Mouse (Mus musculus): ENCODE results near the gene Hoxd12.

Gene Hoxd12

DNA sequence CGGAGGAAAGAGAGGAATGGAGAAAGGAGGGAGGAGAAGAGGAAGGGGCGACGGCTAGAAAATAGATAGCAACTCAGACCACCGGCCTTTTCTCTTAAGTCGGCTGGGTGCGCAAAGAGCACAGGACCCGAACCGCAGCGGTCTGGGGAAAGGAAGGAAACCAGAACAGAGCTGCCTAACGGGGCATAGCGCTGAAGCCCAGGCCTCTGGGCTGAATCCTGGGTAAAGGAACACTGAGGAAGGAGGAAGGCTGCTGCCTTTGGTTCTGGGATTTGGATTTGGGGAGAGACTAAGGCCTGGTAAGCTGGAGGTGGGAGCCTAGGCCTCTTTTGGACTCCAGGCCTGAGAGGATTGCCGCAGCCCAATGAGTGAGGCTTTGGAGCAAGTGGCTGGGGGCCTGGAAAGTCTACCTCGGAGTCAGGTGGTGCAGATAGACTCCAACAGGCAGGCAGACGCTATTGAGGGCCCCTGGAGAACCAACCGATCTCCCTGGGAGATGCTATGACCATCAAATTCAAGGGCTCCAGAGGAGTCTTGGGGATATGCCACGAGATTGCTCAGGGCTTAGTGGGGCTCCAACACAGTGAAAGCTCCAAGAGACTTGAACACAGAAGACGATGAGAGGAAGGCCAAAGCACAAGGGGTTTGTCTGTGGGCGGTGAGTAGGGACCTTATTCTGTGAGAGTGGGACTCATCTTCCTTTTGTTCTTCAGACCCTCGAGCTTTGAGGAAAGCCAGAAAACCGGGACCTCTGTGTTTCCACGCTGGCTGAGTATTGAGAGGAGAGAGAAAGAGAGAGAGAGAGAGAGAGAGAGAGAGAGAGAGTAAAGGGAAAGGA, 6.0 kb downstream of the Hoxd12 start:
- no peak for DNase-seq (ENCODE audit: low read depth in 2 of 2, low spot score in 2 of 2)

DNA sequence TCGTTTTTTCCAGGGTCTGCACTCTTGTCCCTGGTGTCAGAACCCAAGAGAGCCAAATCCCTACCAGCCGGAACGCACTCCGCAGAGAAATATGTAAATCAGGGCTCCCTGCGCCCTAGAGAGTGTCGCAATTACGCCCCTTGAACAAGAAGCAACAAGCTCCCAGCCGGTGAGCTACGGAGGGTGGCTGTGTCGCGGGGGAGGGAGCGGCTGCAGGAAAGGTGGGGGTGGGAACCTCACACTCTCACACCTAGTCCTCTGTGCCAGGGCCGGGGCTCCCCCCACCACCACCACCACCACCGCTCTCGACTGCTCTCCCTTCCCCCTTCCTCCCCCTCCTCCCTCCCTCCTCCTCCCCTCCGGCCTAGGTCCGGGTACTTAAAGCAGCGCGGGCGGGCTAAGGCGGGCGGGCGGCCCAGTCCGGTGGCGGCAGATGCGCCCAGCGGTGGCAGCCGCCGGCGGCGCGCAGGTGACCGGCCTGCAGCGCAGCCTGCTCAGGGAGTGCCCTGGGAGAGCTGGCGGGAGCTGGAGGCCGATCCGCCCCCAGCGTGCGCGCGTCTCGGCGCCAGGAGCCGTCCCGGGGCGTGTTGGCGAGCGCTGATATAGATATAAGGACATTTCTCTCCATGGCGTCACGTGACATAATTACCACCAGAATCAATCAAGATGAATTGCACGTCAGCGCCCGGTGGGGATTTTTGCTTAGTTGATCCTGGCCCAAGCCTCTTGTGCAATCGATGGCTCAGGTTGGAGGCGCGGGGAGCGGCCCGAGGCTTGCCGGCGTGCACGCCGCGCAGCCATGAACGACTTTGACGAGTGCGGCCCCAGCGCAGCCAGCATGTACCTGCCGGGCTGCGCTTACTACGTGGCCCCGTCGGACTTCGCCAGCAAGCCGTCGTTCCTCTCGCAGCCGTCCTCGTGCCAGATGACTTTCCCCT, 7.0 kb downstream of the Hoxd12 start:
- DNase-seq (ENCODE audit: low read depth in 2 of 2, low spot score in 2 of 2) = no peak

DNA sequence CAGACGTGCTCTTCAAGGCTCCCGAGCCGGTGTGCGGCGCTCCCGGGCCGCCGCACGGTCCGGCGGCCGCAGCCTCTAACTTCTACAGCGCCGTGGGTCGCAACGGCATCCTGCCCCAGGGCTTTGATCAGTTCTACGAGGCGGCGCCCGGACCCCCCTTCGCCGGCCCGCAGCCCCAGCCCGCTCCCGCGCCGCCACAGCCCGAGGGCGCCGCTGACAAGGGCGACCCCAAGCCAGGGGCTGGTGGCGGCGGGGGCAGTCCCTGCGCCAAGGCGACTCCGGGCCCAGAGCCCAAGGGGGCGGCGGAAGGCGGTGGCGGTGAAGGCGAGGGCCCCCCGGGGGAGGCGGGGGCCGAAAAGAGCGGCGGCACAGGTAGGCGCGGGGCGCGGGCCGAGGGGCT, 8.0 kb downstream of the Hoxd12 start:
- DNase-seq (ENCODE audit: low read depth in 2 of 2, low spot score in 2 of 2) = no peak

DNA sequence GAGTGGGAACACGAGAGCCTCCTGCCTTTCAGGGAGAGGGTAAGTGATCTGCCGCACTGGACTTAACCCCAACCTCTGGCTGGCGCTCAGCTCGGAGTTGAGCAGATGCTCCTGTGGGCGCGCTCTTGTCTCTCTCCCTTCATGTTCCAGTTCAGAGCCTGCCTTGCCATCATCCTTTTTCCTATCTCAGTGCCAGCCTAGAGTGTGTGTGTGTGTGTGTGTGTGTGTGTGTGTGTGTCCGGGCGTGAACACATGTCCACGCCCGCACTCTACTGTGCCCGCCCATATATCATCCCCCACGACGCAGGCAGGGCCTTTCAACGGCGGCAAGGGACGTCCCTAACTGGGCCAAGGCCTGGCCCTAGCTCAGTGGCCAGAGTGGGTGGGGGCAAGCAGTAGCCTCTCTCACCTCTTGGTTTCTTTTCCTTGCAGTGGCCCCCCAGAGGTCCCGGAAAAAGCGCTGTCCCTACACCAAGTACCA, 8.7 kb downstream of the Hoxd12 start:
- DNase-seq (ENCODE audit: low read depth in 2 of 2, low spot score in 2 of 2) = no peak

DNA sequence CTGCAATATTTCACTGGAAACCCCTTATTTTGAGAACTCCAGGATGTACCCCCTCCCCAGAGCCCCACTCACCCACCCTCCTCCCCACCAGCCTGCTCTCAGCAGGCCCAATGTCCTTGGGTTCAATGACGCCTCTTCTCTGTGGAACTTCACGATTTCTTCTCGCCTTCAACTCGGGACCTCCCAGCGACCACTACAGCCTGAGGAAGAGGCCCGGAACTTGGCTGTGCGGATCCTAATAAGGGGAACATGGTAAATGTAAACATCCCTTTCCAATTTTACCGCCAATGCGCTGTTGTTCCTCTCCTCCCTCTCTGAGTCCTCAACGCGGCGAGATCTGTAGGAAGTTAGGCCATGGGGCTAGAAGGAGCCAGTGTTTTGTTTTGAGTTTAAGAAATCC, 9.3 kb downstream of the Hoxd12 start:
- no peak for DNase-seq (ENCODE audit: low read depth in 2 of 2, low spot score in 2 of 2)

DNA sequence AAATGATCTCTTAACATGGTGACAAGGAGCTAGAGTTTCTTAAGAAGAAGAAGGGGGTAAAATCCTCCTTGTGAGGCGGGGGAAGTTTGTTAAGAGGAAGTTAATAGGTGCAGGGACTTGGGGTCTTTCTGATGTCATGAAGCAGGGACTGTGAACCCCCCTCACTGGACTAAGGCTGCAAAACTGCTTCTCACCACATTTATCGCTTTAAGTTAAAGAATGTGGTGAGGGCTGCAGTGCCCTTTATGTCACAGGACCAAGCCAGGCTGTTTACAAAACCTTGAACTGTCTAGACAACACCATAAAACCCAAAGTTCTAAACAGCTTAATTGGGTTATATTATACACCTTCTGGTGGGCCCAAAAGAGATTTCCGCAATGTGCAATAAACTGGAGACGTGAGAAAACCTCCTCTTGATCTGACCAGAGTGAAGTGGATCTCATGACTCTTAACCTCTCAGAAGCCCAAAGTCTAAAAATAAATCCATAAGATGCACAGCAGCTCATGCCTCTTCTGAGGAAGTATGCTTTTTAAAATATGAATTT, 10.3 kb downstream of the Hoxd12 start:
- DNase-seq (ENCODE audit: low read depth in 2 of 2, low spot score in 2 of 2) = no peak

DNA sequence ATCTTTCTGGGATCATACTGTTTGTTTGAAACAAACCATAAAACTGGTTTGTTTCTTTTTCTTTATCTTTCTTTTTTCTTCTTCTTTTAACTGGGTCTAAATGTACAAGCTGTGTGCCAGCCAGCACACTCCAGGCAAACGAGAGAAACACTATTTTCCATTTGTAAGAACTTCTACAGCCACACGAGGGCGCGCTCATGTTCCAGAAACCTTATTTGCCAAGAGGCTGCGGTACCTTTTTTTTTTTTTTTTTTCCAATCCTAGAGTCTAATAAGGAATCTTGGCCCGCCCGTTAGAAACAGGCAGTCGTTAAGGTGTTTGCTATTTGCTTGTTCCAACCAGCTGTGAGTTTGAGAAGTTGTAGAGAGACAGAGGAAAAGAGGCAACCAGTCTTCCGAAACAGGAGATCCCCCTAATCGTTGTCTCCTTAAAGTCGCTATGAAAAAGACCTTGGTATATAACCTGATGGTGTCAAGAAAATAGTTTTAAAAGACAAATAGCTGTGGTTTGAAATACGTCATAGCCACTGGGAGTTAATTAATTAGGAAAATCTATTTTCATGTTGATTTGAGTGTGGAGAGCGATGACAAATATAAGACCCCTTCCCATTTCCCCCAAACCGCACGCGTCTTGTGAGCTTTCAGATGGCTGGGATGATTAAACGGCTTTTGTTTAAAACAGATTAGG, 11.6 kb downstream of the Hoxd12 start:
- DNase-seq (ENCODE audit: low read depth in 2 of 2, low spot score in 2 of 2) = no peak

DNA sequence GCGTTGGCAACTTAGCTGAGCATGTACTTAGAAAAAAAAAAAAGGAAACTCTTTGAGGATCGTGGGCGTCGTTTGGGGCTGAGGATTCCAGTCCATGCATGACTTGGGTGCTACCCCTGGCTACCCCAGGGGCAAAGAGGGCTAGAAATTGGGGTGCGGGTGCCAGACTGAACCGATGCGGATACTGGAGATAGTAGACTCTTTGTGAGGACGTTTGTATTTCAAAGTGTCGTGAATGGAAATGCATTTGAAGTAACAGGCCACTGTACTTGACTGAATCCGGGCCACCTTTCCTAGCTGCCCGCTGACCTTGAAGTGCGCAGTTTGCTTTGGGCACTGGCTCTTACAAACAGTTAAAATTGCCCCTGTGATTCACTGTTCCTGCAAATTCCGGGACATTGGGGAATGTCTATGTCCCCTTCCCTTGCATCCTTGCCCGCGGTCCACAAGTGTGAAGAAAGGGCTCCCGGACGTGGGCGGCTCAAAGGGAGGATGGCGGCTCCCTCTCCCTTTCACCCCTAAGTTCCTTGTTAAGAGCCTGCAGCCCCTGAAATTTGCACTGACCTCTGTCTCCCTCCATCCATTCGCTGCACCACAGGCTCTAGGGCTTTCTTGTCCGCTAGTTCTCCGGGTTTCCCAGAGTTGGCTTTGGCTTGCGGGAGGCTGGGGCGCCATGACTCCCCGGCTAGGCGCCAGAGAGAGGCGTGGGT, 12.3 kb downstream of the Hoxd12 start:
- DNase-seq (ENCODE audit: low read depth in 2 of 2, low spot score in 2 of 2) = no peak

DNA sequence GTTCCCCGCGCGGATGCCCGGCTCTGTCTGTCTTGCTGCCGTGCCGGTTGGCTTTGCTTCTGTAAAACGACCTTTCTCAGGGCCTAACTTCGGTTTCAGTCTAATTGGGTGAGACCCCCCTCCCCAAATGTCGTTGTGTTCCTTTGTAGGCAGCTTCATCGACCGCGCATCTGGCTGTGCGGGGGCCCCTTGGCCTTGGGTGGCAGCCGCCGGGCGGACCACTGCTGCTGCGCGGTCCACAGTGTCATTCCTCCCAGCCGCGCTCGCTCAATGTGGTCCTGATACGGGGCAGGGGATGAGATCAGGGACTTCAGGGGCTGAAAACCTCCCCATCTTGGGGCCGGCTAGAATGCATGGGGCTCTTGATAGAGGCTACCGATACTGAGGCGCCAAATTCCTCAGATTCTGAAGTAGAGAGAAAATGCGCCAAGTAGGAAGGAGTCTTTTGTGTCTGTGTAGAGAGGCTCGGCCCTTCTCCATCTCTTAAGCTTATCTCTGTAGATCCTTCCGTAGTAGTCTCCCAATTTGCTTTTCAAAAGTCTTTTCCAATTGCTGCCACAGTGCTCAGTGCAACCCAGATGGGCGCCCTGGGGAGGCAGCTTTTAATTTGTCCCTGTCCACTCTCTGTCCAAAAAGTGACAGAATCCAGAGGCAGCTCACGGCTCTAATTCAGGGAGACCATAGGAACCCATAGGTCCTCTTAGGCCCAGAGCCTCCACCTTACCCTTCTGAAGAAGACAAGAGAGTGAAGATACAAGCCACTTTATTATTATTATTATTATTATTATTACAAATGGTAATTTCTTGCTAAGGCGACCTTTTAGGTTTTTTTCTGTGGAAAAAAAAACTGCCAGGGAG, 13.1 kb downstream of the Hoxd12 start:
- DNase-seq (ENCODE audit: low read depth in 2 of 2, low spot score in 2 of 2) = no peak

DNA sequence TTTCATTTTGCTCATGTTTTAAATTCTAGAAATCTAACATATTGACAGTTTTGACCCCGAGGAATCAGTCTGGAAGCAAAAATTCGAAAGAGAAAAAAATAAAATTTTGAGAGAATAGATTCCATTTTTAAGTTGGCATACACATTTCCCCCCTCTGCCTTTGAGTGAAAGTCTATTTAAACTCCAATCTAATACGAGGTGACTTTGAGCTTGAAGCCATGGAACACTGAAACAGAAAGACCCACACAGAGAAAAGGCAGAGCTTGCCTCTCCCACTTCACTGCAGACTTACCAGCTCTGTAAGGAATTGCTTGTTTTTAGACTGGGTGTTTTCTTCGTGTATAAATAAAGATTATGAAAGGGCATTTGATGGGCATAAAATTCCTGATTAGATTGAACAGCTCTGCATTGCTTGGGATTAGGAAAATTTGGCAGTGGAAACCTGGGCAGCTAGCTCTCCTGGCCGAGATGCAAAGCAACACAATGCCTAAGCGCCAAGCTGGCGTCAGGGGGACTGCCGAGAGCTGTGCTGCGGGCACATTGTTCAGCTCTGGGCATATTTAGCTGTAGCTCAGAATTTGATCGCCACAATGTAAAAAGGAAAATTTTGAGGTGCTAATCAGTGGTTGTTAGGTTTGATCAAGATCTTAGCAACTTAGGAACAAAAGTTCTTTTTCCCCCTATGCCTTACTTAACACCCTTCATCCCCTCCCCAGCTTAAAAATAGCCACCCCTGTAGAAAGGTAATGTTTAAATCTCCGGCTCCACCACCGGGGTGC, 14.2 kb downstream of the Hoxd12 start:
- DNase-seq (ENCODE audit: low read depth in 2 of 2, low spot score in 2 of 2) = no peak

DNA sequence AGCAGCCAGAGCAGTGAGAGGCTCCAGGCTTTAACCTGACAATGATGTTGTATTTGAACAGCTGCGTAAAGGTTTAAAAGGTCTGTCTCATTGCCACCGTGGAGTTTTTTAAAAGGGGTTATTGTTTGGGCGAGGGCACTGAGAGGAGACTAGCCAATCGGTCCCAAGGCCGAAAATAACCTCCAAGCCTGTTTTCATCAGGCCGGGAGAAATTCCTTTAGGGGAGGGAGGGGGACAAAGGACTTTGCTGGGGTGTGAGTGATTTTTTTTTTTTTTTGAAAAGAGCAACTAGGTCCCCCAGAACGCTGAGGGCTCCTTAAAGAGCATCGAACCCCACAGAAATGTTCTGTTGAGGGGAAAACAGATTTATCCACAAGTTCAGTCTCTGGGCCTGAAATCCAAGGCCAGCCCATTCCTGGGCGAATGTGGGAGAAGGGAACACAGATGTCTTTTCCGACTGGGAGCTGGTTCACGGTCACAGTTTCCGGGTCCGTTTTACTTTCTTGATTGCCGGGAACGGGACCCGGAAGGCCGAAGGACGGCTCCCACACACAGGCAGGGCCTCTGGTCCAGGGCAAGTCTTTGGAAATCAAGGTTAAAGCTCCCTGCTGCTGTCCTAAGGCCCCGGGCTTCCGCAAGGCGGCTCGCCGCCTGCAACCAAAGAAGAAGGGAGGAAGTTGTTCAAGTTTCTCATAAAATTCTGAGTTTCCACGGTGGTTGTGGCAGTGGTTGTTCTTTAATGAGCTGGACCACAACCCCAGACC, 14.9 kb downstream of the Hoxd12 start:
- DNase-seq (ENCODE audit: low read depth in 2 of 2, low spot score in 2 of 2) = no peak

DNA sequence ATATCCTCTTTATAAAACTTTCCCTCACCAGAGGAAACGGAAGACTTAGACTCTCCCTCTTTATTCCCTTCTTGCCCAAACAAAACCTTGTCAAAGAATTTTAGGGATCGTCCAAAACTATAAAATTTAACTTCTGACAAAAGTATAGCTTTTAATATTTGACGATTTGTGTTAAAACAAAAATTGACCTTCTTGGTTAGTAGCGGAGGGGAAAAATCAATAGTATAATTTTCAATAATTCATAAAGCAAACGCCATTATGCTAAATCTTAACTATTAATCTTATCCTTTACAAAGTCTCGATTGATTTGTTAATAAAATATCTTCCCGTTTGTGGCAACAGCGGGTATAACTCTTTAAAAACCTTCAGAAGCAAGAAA, 15.5 kb downstream of the Hoxd12 start:
- DNase-seq (ENCODE audit: low read depth in 2 of 2, low spot score in 2 of 2) = no peak

DNA sequence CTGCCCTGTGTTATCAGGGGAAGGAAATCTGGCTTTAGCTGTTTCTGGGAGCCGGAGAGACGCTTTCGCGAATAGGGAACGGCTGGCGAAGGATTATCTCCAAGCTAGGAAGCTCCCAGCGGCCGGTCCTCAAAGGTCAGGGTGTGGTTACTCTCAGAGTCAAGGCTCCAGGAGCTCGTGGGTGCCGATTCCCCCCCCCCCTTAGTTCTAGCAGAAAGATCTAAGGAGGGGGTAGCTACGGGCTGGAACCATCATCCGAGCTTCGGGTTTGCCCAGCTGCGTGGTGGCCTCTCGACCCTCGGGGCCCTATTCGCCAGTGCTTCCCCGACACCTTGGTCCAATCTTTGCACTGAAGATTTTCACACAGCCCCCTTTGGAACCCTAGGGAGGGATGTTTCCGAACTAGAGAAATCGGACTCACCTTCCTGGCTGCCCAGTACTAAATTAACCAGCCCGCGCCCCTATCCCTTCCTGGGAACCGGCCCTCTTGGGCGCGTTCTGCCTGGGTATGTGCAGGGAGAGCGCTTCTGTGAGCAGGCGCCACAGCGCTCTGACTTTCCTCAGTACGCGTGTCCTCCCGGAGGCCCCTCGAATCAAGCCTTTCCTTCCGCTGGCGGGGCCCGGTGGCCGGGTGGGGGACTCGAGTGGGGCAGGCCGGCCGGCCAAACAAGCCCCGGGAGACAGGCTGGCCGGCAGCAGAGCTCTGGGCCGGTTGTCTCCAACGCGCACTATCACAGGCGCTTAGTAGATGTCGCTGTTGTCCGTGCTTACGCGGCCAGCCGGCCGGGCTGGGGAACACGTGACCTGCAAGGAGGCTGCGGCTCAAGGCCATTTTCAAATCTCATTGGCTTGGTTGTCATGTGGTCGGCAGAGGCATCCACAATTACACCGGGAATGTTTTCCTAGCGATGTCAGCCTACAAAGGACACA, 16.5 kb downstream of the Hoxd12 start, which contains the start of gene Hoxd10:
Hoxd10 (plus strand) TSS at position 903 of the 930 bp plus-strand sequence.
- DNase-seq (ENCODE audit: low read depth in 2 of 2, low spot score in 2 of 2) = no peak

DNA sequence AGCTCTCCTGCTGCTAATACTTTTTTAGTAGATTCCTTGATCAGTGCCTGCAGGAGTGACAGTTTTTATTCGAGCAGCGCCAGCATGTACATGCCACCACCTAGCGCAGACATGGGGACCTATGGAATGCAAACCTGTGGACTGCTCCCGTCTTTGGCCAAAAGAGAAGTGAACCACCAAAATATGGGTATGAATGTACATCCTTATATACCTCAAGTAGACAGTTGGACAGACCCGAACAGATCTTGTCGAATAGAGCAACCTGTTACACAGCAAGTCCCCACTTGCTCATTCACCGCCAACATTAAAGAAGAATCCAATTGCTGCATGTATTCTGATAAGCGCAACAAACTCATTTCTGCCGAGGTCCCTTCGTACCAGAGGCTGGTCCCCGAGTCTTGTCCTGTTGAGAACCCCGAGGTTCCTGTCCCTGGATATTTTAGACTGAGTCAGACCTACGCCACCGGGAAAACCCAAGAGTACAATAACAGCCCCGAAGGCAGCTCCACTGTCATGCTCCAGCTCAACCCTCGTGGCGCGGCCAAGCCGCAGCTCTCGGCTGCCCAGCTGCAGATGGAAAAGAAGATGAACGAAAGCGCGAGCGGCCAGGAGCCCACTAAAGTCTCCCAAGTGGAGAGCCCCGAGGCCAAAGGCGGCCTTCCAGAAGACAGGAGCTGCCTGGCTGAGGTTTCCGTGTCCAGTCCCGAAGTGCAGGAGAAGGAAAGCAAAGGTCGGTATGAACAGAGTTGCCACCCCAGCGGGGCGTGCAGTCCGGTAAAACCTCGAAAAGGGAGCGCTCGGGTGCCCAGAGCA, 17.4 kb downstream of the Hoxd12 start:
- DNase-seq (ENCODE audit: low read depth in 2 of 2, low spot score in 2 of 2) = no peak

DNA sequence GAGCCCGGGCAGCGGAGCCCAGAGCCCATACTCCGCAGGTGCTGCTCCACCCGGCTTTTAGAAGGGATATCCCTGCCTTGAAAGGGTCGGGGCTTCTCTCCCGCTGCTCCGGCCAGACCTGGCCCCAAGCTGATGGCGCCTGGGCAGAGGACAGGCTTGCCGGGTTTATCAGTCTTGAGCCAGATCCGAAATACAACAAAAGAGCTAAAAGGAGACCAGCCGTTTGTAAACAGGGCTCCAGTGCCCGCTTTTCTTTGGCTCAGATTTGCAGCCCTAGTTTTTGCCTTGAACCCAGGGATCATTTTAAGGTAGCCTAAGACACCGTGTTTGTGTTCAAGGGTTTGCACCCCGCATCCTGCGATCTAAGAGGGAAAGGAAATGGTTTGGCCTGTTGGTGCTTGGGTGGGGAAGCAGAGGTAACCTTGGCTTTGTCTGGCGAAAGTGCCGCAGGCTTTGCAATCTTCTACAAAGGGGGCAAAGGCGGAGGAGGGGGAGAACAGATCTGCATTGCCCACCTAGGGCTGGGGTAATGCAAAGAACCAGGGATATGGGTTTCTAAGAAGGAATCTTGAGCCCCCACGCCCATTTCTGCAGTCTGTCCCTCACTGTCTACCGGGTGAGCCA, 18.1 kb downstream of the Hoxd12 start:
- no peak for DNase-seq (ENCODE audit: low read depth in 2 of 2, low spot score in 2 of 2)

DNA sequence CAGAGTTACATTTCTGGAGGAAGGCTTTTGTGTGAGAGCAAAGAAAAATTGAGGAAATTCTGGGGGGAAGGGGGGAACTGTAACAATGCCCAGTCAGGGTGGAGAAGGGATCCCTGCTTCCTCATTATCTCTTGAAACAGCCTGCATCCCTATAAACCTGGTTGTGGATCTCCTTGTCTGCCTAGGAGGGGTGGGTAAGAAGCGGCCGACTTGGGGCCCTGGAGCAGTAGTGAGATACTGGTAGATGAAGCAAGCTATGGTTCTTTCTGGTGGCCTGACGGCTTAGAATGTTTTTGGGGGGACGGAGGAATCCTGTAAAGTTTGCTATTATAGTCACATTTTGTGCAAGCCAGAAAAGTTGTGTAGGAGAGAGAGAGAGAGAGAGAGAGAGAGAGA, 18.6 kb downstream of the Hoxd12 start:
- DNase-seq (ENCODE audit: low read depth in 2 of 2, low spot score in 2 of 2) = no peak
